Mouse (Mus musculus) bone marrow, adult 2 months (tissue): Measurements from ENCODE around the gene Ranbp17.

Experiments
- CTCF ChIP-seq: fragments of 200-500 bp; IDR thresholded peaks from 2 replicates; pipeline ENCODE4 v1.5.1; 2011; ENCODE audit warnings: low read length, control low read depth; ENCODE audit not compliant: control insufficient read depth, insufficient read depth
- POLR2A ChIP-seq: fragments of 200-500 bp; IDR thresholded peaks from 2 replicates; pipeline ENCODE4 v1.6.1; 2011; ENCODE audit warnings: low read depth, mild to moderate bottlenecking, control low read depth, low read length, borderline replicate concordance; ENCODE audit not compliant: control insufficient read depth

DNA sequence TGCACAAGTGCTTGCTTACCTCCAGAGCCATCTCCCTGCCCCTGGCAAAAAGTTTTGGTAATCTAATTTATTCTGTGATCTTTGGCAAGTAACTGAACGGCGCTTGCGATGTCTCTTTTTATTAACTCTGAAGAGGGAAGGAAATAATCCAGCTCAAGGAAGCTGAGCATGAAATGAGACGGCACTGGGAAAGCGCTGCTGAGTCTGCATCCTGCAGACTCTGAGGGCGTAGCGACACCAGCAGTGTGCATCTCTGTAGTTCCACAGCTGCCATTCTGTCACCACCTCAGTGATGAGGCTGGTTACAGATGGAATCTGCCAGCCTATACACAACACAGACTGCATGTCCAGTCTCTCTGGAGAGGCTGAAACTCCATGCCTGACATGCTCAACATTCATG is 292.8 kb downstream of the Ranbp17 start:
- TF ChIP-seq CTCF (no peak), POLR2A (no peak)
